Mouse (Mus musculus) ES-E14 (cell line): ENCODE results near the gene Ywhaq.
A peak's percentile ranks its signal among the peaks of the same experiment; 100 is the strongest.

ENCODE experiments used
- CHD2 ChIP-seq: IDR thresholded peaks from 2 replicates; pipeline ENCODE4 v1.6.1; 2014; ENCODE audit warnings: mild to moderate bottlenecking, low read depth, low read length, inconsistent platforms
- HCFC1 ChIP-seq: IDR thresholded peaks from 2 replicates; pipeline ENCODE4 v1.6.1; 2012; ENCODE audit warnings: low read length, inconsistent platforms, borderline replicate concordance; ENCODE audit not compliant: insufficient read depth
- ZC3H11A ChIP-seq: IDR thresholded peaks from 2 replicates; pipeline ENCODE4 v1.6.1; 2012; ENCODE audit warnings: low read depth, mild to moderate bottlenecking, inconsistent platforms, low read length, borderline replicate concordance

DNA sequence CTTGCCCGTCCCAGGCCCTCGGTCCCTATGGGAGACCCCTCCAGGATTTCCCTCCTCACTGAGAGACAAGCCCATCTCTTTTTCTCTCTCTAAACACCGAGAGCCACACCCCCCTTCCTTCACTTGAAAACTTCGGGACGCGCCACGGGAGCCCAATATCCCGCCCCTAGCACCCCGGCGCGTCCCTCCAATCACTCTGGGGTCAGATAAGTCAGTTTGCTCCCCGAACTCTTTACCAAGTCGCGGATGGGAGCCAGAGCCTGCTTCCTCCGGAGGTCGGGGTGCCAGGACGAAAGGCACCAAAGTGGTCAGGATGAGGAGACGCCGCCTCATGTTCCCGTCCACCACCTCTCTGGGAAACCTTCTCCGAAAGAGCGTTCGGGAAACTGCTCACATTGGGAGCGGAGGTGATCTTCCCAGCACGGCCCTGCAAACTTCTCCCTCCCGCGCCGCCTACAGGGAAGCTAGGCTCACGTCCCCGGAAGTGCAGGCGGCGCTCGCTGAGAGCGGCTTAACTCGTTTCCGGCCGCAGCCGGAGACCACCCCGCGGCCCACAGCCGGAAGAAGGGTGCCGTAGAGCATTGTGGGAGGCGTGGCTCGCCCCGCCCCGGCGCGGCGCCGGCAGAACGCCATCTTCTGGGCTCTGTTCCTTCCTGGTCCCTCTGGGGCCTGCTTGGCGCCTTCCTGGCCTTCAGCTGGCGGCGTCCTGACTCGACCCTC is 44.2 kb downstream of the Ywhaq start, which contains the start of gene Adam17:
- TF ChIP-seq CHD2 (0 out of 2 replicates have a peak, but pooled peaks have one; percentile 30), HCFC1 (peak; percentile 87), ZC3H11A (no peak)
